Mouse (Mus musculus) midbrain, postnatal 0 days (tissue): ENCODE data around the gene Socs3. TPM values are rescaled to one million over a fixed set of nuclear protein-coding genes. Genes with fewer than 3 reads are reported as not detected.
A peak's percentile ranks its signal among the peaks of the same experiment; 100 is the strongest.

Source experiments
- ATAC-seq: fragments of 200-750 bp; cut with Nextera tagmentation; 2 replicates; pipeline ENCODE4 v1.8.0; 2017; ENCODE audit warnings: moderate number of reproducible peaks, mild to moderate bottlenecking, moderate TSS enrichment, moderate library complexity; ENCODE audit not compliant: low FRiP score
- DNase-seq: peaks from one replicate; pipeline ENCODE4 v3.0.0-alpha.2; 2015; ENCODE audit warnings: low spot score
- H3K27ac ChIP-seq: fragments of 300-500 bp; sonication (generic); 2 replicates; pipeline ENCODE4 v1.5.1; 2014; ENCODE audit warnings: low read depth, mild to moderate bottlenecking, low read length, mixed read lengths
- H3K27me3 ChIP-seq: fragments of 300-500 bp; sonication (generic); 2 replicates; pipeline ENCODE4 v1.6.1; 2014; ENCODE audit warnings: low read length, control low read depth, mixed read lengths; ENCODE audit not compliant: insufficient read depth
- H3K36me3 ChIP-seq: fragments of 300-500 bp; sonication (generic); 2 replicates; pipeline ENCODE4 v1.6.1; 2014; ENCODE audit warnings: low read length, control low read depth, mixed read lengths; ENCODE audit not compliant: insufficient read depth
- H3K4me1 ChIP-seq: fragments of 300-500 bp; sonication (generic); 2 replicates; pipeline ENCODE4 v1.6.1; 2014; ENCODE audit warnings: mild to moderate bottlenecking, control low read depth, antibody characterized with exemption, low read length, mixed read lengths; ENCODE audit not compliant: insufficient read depth
- H3K4me2 ChIP-seq: fragments of 300-500 bp; sonication (generic); 2 replicates; pipeline ENCODE4 v1.6.1; 2014; ENCODE audit warnings: low read depth, mild to moderate bottlenecking, low read length, mixed read lengths; ENCODE audit not compliant: poor library complexity, severe bottlenecking
- H3K4me3 ChIP-seq: fragments of 300-500 bp; sonication (generic); 2 replicates; pipeline ENCODE4 v1.5.1; 2014; ENCODE audit warnings: low read depth, mild to moderate bottlenecking, low read length, moderate library complexity
- H3K9ac ChIP-seq: fragments of 300-500 bp; sonication (generic); replicated peaks from 2 replicates; pipeline ENCODE4 v1.6.1; 2014; ENCODE audit warnings: mild to moderate bottlenecking, low read length, moderate library complexity, mixed read lengths; ENCODE audit not compliant: poor library complexity, severe bottlenecking
- H3K9me3 ChIP-seq: fragments of 300-500 bp; sonication (generic); 2 replicates; pipeline ENCODE4 v1.6.1; 2016; ENCODE audit warnings: low read length, control low read depth
- CTCF ChIP-seq: IDR thresholded peaks from 2 replicates; pipeline ENCODE4 v1.5.1; 2016; ENCODE audit warnings: antibody characterized with exemption, mild to moderate bottlenecking
- WGBS: fragments of 180-500 bp; shearing (Covaris S2); extraction: QIAGEN DNeasy Blood & Tissue Kit; methylation state at CpG from one replicate; pipeline ENCODE4 v1.1.7; 2014; 5-methylcytosine and 5-hydroxymethylcytosine counted together
- polyA plus RNA-seq: library from polyadenylated mRNA; unstranded; fragments of >200 nt; fragmentation: Nextera tagmentation; extraction: Ambion mirVana; gene quantifications from 2 replicates; pipeline ENCODE4 v1.2.1, GENCODE M21; 2015
- total RNA-seq: library from RNA; depleted of rRNA; stranded (reverse); fragments of >200 nt; gene quantifications from 2 replicates; pipeline ENCODE4 v1.2.3, GENCODE M21; 2014

Socs3 gene
- total and polyA plus RNA-seq, 2 experiments from 2014 or later: 4.9 to 8.5 TPM

DNA sequence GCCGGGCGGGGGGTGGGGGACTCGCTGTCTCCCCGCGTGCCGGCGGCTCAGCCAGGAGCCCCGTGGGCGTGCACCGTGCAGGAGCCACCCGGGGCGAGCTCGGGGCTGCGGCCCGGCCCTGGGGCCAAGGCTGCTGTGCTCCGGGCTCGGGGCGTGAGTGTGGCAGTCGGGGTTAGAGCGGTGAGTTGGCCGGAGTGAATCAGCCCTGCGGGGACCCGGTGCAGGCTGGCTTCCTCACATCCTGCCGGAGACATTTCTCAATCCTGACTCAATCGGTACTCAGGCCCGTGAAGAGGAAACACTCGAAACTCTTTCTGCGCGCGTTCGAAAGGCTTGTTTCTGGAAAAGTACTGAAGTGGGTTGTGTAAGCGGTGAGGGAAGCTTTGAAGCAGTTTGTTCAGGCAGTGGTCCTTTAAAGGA, 17.2 kb upstream of the Socs3 start:
- peaks cover 18% of the 10 kb centered on the region for H3K4me1 ChIP-seq
- peak; percentile 68; the same call in 1 of the 2 replicates for ATAC-seq
- no peak for DNase-seq

DNA sequence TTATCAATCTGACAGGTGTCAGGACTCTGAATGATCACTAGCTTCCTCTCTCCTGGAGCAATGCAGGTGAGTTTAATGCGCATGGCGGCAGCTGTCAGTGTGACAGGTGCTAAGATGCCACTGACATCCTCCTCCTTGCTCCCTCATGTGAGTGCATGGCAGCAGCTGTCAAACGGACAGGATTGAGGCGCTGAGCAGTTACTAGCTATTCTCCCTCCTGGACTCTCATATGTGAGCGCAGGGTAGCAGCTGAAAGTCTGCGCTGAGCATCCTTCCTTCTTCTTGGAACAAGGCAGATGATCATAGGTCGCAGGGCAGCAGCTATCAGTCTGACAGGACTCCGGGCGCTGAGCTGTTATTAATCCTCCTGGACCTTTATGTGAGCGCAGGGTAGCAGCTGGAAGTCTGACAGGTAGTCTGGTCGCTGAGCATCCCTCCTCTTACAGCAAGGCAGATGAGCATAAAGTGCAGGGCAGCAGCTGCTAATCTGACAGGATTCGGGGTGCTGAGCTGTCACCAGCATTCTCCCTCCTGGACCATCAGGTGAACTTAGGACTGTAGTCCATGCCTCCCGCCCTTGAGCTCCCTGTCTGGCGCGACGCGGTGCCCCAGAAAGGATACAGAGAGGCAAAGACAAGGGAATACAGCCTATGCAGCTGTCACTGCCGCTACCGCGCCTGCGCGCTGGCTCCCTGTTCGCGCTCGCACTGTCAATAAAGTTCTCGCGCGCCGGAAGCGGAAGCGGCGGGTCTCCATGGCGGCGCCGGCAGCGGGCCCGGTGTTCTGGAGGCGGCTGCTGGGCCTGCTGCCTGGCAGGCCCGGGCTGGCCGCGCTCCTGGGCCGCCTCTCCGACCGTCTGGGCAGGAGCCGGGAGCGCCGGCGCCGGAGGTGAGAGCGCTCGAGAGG, 16.5 kb upstream of the Socs3 start, which contains the start of gene Pgs1:
Pgs1 (plus strand) TSS at position 167 of the 906 bp plus-strand sequence.
- no peaks in the 10 kb centered on the region for H3K36me3 ChIP-seq
- peak within 1 kb of the TSS; percentile 100 for H3K4me3 ChIP-seq
- peaks cover 17% of the 10 kb centered on the region for H3K4me1 ChIP-seq
- H3K9me3 ChIP-seq: no peaks in the 10 kb centered on the region
- WGBS: 5% methylated on average over 51 of the region's 51 CpGs
- peak within 1 kb of the TSS; percentile 90 for H3K27ac ChIP-seq
- no peak for TF ChIP-seq CTCF
- ATAC-seq: peak; percentile 89
- H3K9ac ChIP-seq: peak within 1 kb of the TSS; percentile 88
- no peaks in the 10 kb centered on the region for H3K27me3 ChIP-seq
- H3K4me2 ChIP-seq: peak within 1 kb of the TSS; percentile 81
- DNase-seq: peak; percentile 95

More for the DNA sequence above, 17.2 kb upstream of the Socs3 start:
- Histone ChIP-seq H3K27ac (peak overlapping the region; percentile 90), H3K4me3 (peak overlapping the region; percentile 100), H3K27me3 (no peaks in the 10 kb centered on the region), H3K9me3 (no peaks in the 10 kb centered on the region), H3K36me3 (no peaks in the 10 kb centered on the region), H3K4me2 (peak overlapping the region; percentile 81), H3K9ac (peak overlapping the region; percentile 88)
- no peak for TF ChIP-seq CTCF
- WGBS: under 1% methylated on average over 19 of the region's 32 CpGs

DNA sequence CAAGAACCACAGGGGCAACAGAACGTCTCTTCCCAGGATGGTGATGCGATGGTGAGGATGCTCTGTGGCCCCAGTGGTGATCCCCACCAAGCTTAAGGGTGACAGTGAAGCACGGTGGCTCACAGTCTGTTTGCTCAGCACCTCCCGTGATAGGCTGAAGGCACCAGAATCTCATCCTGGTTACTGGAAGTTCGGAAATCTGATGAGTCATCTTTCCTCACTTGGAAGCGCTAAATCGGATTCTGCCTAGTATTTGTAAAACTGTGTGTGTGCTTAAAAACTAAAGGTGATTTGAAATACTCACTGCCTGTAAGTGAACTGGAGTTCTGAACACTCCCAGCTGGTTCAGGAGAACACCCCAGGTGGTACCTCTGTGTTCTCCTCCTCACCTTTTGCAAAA, 13.9 kb upstream of the Socs3 start:
- DNase-seq: no peak
- no peaks in the 10 kb centered on the region for H3K36me3 ChIP-seq
- H3K27me3 ChIP-seq: no peaks in the 10 kb centered on the region
- H3K4me1 ChIP-seq: peaks cover 15% of the 10 kb centered on the region
- TF ChIP-seq CTCF: no peak
- no peak overlapping the region for H3K4me3 ChIP-seq
- no peak overlapping the region for H3K27ac ChIP-seq
- H3K9me3 ChIP-seq: no peaks in the 10 kb centered on the region
- H3K9ac ChIP-seq: no peak overlapping the region
- H3K4me2 ChIP-seq: no peak overlapping the region
- ATAC-seq: no peak
- 72% methylated on average over 7 of the region's 7 CpGs for WGBS

DNA sequence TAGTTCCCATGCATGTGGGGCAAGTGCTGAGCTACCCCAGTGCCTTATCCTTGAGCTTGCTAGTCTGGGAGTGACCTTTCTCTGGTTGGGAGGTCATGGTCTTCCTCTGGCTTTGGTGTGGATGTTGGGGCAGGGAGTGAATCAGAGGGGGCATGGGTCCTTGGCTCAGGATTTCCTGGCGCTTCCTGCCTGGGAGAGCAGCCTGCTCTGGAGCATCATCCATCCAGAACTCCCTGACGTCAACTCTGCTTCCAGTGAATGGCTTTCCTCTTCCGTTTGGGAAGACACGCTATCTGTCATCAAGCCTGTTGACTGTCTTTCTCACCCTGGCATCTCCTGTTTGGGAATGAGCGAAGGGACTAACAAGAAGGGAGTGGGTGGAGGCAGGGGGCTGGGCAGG, 12.6 kb upstream of the Socs3 start:
- Histone ChIP-seq H3K4me2 (no peak overlapping the region), H3K4me3 (no peak overlapping the region), H3K36me3 (no peaks in the 10 kb centered on the region), H3K27ac (no peak overlapping the region), H3K27me3 (no peaks in the 10 kb centered on the region), H3K9ac (no peak overlapping the region), H3K4me1 (peaks cover 4% of the 10 kb centered on the region; the same call in 1 of the 2 replicates), H3K9me3 (no peaks in the 10 kb centered on the region)
- TF ChIP-seq CTCF: no peak
- DNase-seq: no peak
- WGBS: 78% methylated on average over 5 of the region's 5 CpGs
- ATAC-seq: no peak

DNA sequence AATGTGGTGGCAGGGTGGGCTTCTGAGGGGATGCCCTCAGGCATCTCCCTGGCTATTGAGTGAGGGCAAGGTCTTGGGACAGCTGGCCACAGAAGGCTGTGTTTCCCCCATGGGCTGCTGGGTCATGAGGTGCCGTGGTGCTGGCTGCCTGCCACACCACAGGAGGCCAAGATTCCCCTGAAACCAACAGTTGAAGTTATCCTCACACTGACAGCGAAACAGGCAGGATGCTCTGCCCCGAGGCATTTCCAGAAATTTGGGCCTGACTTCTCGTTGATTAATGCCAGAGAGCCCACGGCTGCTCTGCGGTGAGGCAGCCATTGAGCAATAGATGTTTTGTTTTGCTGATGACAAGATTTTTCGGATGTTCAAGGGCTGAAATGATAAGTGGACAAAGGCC, 9.5 kb upstream of the Socs3 start:
- Histone ChIP-seq H3K9me3 (no peaks in the 10 kb centered on the region), H3K4me2 (no peak overlapping the region), H3K36me3 (no peaks in the 10 kb centered on the region), H3K4me1 (no peaks in the 10 kb centered on the region), H3K4me3 (no peak overlapping the region), H3K9ac (no peak overlapping the region), H3K27me3 (no peaks in the 10 kb centered on the region), H3K27ac (no peak overlapping the region)
- no peak for TF ChIP-seq CTCF
- 76% methylated on average over 7 of the region's 7 CpGs for WGBS
- ATAC-seq (no peak), DNase-seq (no peak)

DNA sequence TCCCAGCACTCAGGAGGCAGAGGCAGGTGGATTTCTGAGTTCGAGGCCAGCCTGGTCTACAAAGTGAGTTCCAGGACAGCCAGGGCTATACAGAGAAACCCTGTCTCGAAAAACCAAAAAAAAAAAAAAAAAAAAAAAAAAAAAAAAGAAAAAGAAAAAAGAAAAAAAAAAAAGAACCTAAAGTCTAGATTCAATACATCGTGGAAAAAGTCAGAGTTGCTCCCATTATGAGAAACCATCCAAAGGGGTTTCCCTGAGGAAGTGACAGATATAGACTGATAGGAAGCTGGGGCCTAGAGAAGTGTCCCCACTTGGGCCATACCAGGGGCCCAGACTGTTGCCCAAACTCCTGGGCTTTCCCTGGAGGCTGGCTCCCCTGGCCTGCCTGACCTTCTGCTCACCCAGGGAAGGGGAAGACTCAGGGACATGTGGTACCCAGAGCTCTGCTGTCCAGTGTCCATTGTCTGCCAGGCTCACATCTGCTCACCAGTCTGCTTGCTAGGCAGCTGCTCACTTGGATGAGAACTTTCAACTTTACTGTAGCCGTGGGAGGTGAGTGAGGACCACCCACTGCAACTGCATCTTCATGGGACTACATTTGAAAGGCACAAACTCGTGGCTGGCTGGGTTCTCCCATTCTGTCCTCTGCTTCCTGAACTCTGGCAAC, 8.0 kb upstream of the Socs3 start:
- Histone ChIP-seq H3K36me3 (no peaks in the 10 kb centered on the region), H3K4me3 (no peak overlapping the region), H3K9ac (no peak overlapping the region), H3K27ac (no peak overlapping the region), H3K27me3 (no peaks in the 10 kb centered on the region), H3K4me2 (no peak overlapping the region), H3K4me1 (no peaks in the 10 kb centered on the region), H3K9me3 (no peaks in the 10 kb centered on the region)
- no peak for TF ChIP-seq CTCF
- DNase-seq (no peak), ATAC-seq (no peak)
- WGBS: 57% methylated on average over 4 of the region's 5 CpGs
